Mouse (Mus musculus) frontal cortex, postnatal 36 days (tissue): ENCODE results near the gene Slc10a4.

Source experiments
- DNase-seq, 2 experiments: peaks; one replicate each; pipeline ENCODE4 v3.0.0; 2022; ENCODE audit warnings: low spot score in 2 of 2

Slc10a4 gene

DNA sequence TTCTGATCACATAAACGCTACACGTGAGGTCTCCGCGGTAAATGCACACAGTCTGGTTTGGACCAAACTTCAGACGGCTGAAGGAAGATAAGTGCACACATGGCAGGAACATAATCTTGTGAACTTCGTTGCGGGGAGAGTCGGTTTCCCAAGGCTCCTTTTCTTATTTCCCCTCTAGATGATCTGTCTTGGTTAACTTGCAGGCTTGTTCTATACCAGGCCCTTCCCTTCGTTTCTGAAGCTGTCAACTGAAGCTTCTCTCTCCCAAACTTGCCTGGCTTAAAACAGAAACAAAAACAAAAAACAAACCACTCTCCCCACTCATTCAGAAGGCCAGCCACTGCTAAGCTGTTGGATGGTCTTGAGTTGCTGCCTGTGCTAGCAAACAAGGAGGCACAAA is 8.1 kb downstream of the Slc10a4 start:
- no peak for DNase-seq

DNA sequence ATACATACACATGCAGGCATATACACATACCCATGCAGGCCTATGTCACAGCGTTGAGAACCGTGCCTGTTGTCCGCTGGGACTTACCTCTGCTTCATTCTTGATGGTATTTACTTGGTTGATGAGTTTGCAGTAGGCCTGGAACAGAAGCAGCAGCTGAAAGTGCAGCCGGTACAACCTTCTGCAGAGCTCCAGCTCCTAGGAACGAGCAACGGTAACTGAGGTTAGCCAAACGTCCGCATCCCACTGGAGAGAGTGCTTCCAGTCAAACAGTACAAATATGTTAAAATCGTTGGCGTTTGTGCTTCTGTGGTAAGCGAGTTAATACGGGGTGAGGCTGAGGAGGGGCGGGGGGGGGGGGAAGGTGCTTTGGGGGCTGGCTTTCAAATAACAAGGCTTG is 17.1 kb downstream of the Slc10a4 start:
- no peak for DNase-seq

DNA sequence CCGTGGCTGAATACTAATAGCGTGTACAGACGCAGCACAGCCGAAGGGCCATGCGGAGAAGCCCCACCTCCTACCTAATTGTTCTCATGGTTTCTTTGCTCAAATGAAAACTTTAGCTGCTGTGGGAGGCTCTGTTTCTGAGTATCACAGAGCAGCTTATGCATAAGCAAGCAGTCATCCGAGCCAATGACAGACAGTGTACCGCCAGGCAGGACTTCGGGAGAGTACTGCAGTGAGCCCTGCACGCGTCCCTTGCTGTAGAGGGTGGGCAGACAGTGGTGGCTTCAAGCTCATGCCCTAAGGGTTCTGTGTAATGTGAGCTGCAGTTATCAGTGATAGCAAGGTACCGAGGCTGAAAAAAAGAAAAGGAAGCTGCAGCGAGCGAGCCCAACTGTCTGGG is 22.0 kb downstream of the Slc10a4 start:
- no peak for DNase-seq

DNA sequence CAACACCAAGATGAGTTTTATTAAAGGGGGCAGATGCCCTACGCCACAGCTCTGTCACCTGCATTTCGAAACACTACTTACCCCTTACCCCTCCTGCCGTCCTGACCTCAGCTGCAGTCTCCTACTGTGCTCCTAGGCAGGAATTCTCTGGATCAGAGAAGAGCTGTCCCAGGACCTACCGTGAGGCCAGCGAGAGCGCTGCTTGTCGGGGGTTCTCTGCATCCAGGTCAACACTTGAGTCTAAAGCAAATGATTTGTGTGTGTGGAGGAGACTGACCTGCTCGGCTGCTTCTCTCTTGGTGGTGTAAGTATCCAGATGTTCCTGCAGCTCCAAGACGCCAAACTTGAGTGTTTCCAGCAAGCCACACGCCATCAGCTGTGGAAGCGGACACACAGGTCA is 25.8 kb downstream of the Slc10a4 start:
- DNase-seq: no peak

DNA sequence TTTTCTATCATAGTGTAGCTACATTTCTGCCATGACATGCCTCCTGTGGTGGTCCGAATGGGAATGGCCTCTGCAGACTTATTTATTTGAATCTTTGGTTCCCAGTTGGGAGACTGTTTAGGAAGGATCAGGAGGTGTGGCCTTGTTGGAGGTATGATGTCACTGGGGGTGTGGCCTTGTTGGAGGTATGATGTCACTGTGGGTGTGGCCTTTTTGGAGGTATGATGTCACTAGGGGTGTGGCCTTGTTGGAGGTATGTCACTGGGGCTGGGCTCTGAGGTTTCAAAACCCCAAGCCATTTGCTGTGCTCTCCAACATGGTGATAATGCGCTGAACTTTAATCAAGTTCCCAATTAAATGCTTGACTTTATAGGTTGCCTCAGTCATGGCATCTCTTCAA is 37.4 kb downstream of the Slc10a4 start:
- DNase-seq: no peak

DNA sequence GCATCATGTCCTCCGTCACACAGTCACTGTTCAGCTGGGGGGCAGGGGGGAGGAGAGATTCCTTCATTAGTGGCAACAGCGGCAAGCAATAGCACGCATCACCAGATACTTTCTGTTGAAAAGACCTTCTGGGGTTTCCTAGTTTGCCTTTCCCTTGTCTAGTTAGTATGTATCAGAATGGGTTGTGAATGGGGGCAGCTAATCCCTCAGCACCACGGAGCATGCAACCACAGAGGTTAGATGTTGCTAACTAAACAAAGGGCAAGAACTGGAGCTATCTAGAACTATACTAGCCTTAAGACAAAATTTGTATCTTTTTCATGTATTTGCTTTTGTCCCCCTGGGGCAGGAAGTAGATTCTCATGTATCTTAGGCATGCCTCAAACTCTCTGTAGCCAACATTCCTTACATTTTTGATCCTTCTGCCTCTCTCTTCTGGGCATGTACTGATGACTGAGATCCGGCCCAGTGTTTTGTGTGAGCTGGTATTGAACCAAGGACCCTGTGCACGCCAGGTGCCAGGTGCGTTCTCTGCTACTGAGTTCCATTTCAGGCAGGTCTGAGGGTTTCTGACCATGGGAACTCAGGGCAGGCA is 41.1 kb downstream of the Slc10a4 start:
- no peak for DNase-seq

DNA sequence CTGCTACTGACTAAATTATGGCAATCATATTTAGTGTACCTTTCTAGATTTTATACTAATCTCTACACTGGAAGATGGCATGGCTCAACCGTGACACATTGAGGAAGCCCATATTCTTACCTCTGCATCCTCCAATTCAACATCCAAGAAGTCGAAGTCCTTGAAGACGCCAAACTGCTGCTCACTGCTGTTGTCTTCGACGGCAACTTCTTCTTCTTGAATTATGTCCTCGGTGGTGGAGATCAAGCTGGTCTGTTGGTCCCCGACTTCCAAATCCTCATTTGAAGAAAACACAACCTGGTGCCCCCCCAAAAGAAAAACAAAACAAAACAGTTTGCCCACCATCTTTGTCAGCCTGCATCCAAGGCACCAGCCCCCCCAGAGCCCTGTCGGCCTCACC is 47.2 kb downstream of the Slc10a4 start:
- DNase-seq: no peak

DNA sequence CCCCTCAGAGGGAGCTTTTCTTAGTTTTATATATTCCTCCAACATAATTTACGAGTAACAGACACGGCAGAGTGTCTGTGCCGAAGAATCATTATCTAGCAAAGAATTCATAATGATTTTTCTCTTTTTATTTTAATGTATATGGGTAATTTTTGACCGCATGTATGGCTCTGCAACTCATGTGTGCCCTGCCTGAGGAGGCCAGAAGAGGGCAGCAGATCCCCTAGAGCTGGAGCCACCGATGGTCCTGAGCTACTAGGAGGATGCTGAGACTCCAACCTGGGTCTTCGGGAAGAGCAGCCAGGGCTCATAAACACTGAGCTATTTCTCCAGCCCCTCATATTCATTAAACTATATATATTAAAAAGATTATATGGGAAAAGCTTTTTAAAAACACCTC is 49.8 kb downstream of the Slc10a4 start:
- no peak for DNase-seq

DNA sequence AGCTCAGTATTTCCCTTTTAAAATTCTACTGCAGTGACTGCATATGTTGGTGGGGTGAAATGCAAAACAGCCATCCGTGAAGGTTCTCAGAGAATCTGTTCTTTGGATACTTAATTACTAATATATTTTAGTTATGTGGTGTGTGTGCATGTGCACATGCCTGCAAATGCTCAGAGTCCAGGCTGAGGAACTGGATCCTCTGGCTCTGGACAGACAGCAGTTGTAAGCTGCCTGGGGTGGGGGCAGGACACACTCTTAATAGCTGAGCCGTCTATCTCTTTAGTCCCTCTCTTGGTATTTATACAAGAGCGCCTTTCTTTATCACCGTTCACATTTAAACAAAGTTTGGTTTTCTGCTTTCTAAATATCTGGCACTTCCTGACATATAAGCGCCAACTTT is 50.3 kb downstream of the Slc10a4 start:
- DNase-seq: no peak

DNA sequence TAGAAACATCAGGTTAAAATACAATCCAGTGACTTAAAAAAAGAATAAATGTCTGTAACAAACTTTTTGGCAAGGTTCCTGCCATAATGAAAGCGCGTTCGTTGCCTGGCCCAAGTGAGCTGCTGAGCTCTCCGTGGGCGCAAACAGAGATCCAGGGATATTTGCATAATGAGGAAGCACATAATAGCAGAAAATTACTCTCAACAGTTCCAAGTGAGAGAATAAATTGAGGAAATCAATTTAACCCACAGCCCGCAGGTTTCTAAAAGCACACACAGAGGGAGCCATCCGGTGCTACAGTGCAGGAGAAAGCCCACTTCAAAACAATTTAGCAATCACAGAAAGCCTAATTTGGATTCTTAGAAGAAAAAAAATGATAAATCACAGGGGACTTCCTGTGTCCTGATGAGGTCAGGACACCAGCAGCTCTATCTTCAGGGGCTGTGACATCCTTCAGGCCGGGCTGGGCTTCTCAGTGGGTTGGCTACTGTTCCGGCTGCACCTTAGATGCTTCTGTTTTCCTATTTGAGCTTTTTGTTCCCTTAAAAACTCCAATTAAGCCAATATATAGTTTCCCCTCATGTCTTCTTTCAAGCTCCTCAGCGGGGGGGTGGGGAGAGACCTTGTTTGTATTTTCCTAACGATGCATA is 54.9 kb downstream of the Slc10a4 start:
- peak in 1 of 2 experiments; percentile 11 for DNase-seq
